Mouse (Mus musculus) neural tube, embryonic 11.5 days (tissue): ENCODE data around the gene Gm6583. TPM values are rescaled to one million over a fixed set of nuclear protein-coding genes. Genes with fewer than 3 reads are reported as not detected.

Source experiments
- ATAC-seq: fragments of 200-750 bp; cut with Nextera tagmentation; 2 replicates; pipeline ENCODE4 v1.8.0; 2017; ENCODE audit warnings: moderate number of reproducible peaks, mild to moderate bottlenecking, moderate TSS enrichment, moderate library complexity; ENCODE audit not compliant: insufficient read depth, low FRiP score, low TSS enrichment
- DNase-seq: peaks from one replicate; pipeline ENCODE4 v3.0.0-alpha.2; 2015; ENCODE audit warnings: low spot score
- H3K27ac ChIP-seq: fragments of 300-500 bp; sonication (generic); 2 replicates; pipeline ENCODE4 v1.5.1; 2014; ENCODE audit warnings: low read depth, mild to moderate bottlenecking, low read length
- H3K27me3 ChIP-seq: fragments of 300-500 bp; sonication (generic); 2 replicates; pipeline ENCODE4 v1.6.1; 2014; ENCODE audit warnings: mild to moderate bottlenecking, low read length, mixed read lengths; ENCODE audit not compliant: control insufficient read depth, insufficient read depth
- H3K36me3 ChIP-seq: fragments of 300-500 bp; sonication (generic); 2 replicates; pipeline ENCODE4 v1.6.1; 2014; ENCODE audit warnings: mild to moderate bottlenecking, low read length, moderate library complexity, mixed read lengths; ENCODE audit not compliant: control insufficient read depth, insufficient read depth
- H3K4me1 ChIP-seq: fragments of 300-500 bp; sonication (generic); 2 replicates; pipeline ENCODE4 v1.6.1; 2014; ENCODE audit warnings: low read length, mixed read lengths; ENCODE audit not compliant: control insufficient read depth, insufficient read depth
- H3K4me2 ChIP-seq: fragments of 300-500 bp; sonication (generic); 2 replicates; pipeline ENCODE4 v1.6.1; 2014; ENCODE audit warnings: low read depth, mild to moderate bottlenecking, moderate library complexity
- H3K4me3 ChIP-seq: fragments of 300-500 bp; sonication (generic); 2 replicates; pipeline ENCODE4 v1.5.1; 2014; ENCODE audit warnings: low read depth, low read length
- H3K9ac ChIP-seq: fragments of 300-500 bp; sonication (generic); 2 replicates; pipeline ENCODE4 v1.6.1; 2014; ENCODE audit warnings: mild to moderate bottlenecking, low read length
- H3K9me3 ChIP-seq: fragments of 300-500 bp; sonication (generic); 2 replicates; pipeline ENCODE4 v1.6.1; 2016; ENCODE audit warnings: low read length; ENCODE audit not compliant: control insufficient read depth
- WGBS: fragments of 180-500 bp; shearing (Covaris S2); extraction: QIAGEN DNeasy Blood & Tissue Kit; methylation state at CpG from one replicate; pipeline ENCODE4 v1.1.7; 2014; 5-methylcytosine and 5-hydroxymethylcytosine counted together
- polyA plus RNA-seq: library from polyadenylated mRNA; unstranded; fragments of >200 nt; fragmentation: Nextera tagmentation; extraction: Ambion mirVana; gene quantifications from 2 replicates; pipeline ENCODE4 v1.2.1, GENCODE M21; 2014

Gm6583 gene
- polyA plus RNA-seq, 1 experiment from 2014 or later: 0.20 TPM

GRCm38 (mm10) chr5:112342463-112343204 lies 13.2 kb downstream of the Gm6583 start, which contains the start of the genes Srrd and Hps4:
TSS of gene Srrd (minus strand) at chr5:112343040.
TSS of gene Hps4 (plus strand) at chr5:112343083.
- 1% methylated on average over 64 of the region's 64 CpGs for WGBS
- DNase-seq: peak; percentile 85
- peak within 1 kb of the TSS; percentile 82 for H3K9ac ChIP-seq
- peaks cover 8% of the 10 kb centered on the region for H3K36me3 ChIP-seq
- H3K4me3 ChIP-seq: peak within 1 kb of the TSS; percentile 53
- H3K9me3 ChIP-seq: no peaks in the 10 kb centered on the region
- H3K4me2 ChIP-seq: peak within 1 kb of the TSS; percentile 78
- H3K4me1 ChIP-seq: peaks cover 15% of the 10 kb centered on the region
- ATAC-seq: peak; percentile 68
- no peaks in the 10 kb centered on the region for H3K27me3 ChIP-seq
- H3K27ac ChIP-seq: no peak within 1 kb of the TSS

- no peak overlapping the region for H3K27ac ChIP-seq
- WGBS: 61% methylated on average over 7 of the region's 7 CpGs
- no peak overlapping the region for H3K4me3 ChIP-seq
- H3K4me1 ChIP-seq: peaks cover 10% of the 10 kb centered on the region
- H3K27me3 ChIP-seq: no peaks in the 10 kb centered on the region
- H3K36me3 ChIP-seq: peaks cover 31% of the 10 kb centered on the region
- no peak for DNase-seq
- ATAC-seq: no peak
- no peaks in the 10 kb centered on the region for H3K9me3 ChIP-seq
- no peak overlapping the region for H3K4me2 ChIP-seq
- no peak overlapping the region for H3K9ac ChIP-seq
Measured at GRCm38 (mm10) chr5:112339215-112339614, 16.6 kb downstream of the Gm6583 start.

GRCm38 (mm10) chr5:112337004-112337403 lies 18.8 kb downstream of the Gm6583 start:
- H3K4me3 ChIP-seq: no peak overlapping the region
- no peak overlapping the region for H3K27ac ChIP-seq
- H3K9ac ChIP-seq: no peak overlapping the region
- H3K27me3 ChIP-seq: no peaks in the 10 kb centered on the region
- H3K4me1 ChIP-seq: peaks cover 5% of the 10 kb centered on the region
- DNase-seq (no peak), ATAC-seq (no peak)
- WGBS: 97% methylated on average over 22 of the region's 22 CpGs
- H3K36me3 ChIP-seq: peaks cover 51% of the 10 kb centered on the region
- no peak overlapping the region for H3K4me2 ChIP-seq
- no peaks in the 10 kb centered on the region for H3K9me3 ChIP-seq

GRCm38 (mm10) chr5:112335473-112335872 lies 20.4 kb downstream of the Gm6583 start:
- Histone ChIP-seq H3K27me3 (no peaks in the 10 kb centered on the region), H3K36me3 (peaks cover 59% of the 10 kb centered on the region), H3K4me2 (no peak overlapping the region), H3K27ac (no peak overlapping the region), H3K9me3 (no peaks in the 10 kb centered on the region), H3K4me1 (no peaks in the 10 kb centered on the region), H3K4me3 (no peak overlapping the region), H3K9ac (no peak overlapping the region)
- WGBS: 24% methylated on average over 2 of the region's 2 CpGs
- DNase-seq (peak; percentile 53), ATAC-seq (no peak)

GRCm38 (mm10) chr5:112329805-112330564 lies 25.8 kb downstream of the Gm6583 start:
- Histone ChIP-seq H3K4me3 (no peak overlapping the region), H3K9ac (no peak overlapping the region), H3K4me2 (no peak overlapping the region), H3K4me1 (peaks cover 10% of the 10 kb centered on the region), H3K36me3 (peaks cover 38% of the 10 kb centered on the region), H3K27me3 (no peaks in the 10 kb centered on the region), H3K27ac (no peak overlapping the region), H3K9me3 (no peaks in the 10 kb centered on the region)
- DNase-seq (no peak), ATAC-seq (no peak)
- WGBS: 93% methylated on average over 14 of the region's 14 CpGs

GRCm38 (mm10) chr5:112327854-112328253 lies 28.0 kb downstream of the Gm6583 start:
- no peak overlapping the region for H3K9ac ChIP-seq
- H3K4me1 ChIP-seq: peaks cover 10% of the 10 kb centered on the region
- DNase-seq (no peak), ATAC-seq (no peak)
- H3K4me3 ChIP-seq: no peak overlapping the region
- peaks cover 20% of the 10 kb centered on the region for H3K36me3 ChIP-seq
- H3K27ac ChIP-seq: no peak overlapping the region
- 93% methylated on average over 15 of the region's 15 CpGs for WGBS
- no peak overlapping the region for H3K4me2 ChIP-seq
- no peaks in the 10 kb centered on the region for H3K27me3 ChIP-seq
- no peaks in the 10 kb centered on the region for H3K9me3 ChIP-seq

GRCm38 (mm10) chr5:112326446-112327009 lies 29.3 kb downstream of the Gm6583 start:
- Histone ChIP-seq H3K27me3 (no peaks in the 10 kb centered on the region), H3K4me2 (peak overlapping the region; percentile 74), H3K4me3 (peak overlapping the region; percentile 98), H3K9ac (peak overlapping the region; percentile 75), H3K36me3 (peaks cover 8% of the 10 kb centered on the region), H3K27ac (no peak overlapping the region), H3K4me1 (peaks cover 10% of the 10 kb centered on the region), H3K9me3 (no peaks in the 10 kb centered on the region)
- WGBS: 2% methylated on average over 32 of the region's 33 CpGs
- DNase-seq (no peak), ATAC-seq (no peak; the same call in 1 of the 2 replicates)

GRCm38 (mm10) chr5:112325546-112326445 lies 30.0 kb downstream of the Gm6583 start, which contains the start of gene Tfip11:
TSS of gene Tfip11 (plus strand) at chr5:112326358.
- Histone ChIP-seq H3K36me3 (peaks cover 5% of the 10 kb centered on the region; the same call in 1 of the 2 replicates), H3K27me3 (no peaks in the 10 kb centered on the region), H3K4me1 (peaks cover 10% of the 10 kb centered on the region), H3K4me3 (peak within 1 kb of the TSS; percentile 98), H3K9ac (peak within 1 kb of the TSS; percentile 75), H3K4me2 (peak within 1 kb of the TSS; percentile 74), H3K27ac (peak within 1 kb of the TSS; percentile 44), H3K9me3 (no peaks in the 10 kb centered on the region)
- 9% methylated on average over 48 of the region's 48 CpGs for WGBS
- ATAC-seq: peak; percentile 92
- peak; percentile 97 for DNase-seq
